Mouse (Mus musculus) ovary, postnatal 14 days (tissue): ENCODE data around the gene Pisd.
A peak's percentile ranks its signal among the peaks of the same experiment; 100 is the strongest.
"Not testable (repeated sequence)": the region's sequence is repeated elsewhere in the genome, so short reads cannot be mapped to it uniquely, and the experiment has no call there.

Source experiments
- DNase-seq: peaks from one replicate; pipeline ENCODE4 v3.0.0; 2022; ENCODE audit warnings: low spot score

The Pisd gene

GRCm38 (mm10) chr5:32785313-32785915 lies at the start of gene Pisd:
TSS of gene Pisd (minus strand) at chr5:32785646.
- DNase-seq: peak; percentile 87

- no peak for DNase-seq
Measured at GRCm38 (mm10) chr5:32834497-32834896, 49.1 kb upstream of the Pisd start.

GRCm38 (mm10) chr5:32830054-32830453 lies 44.6 kb upstream of the Pisd start:
- DNase-seq: no peak

GRCm38 (mm10) chr5:32828766-32829165 lies 43.3 kb upstream of the Pisd start:
- DNase-seq: not testable (repeated sequence)

- no peak for DNase-seq
Measured at GRCm38 (mm10) chr5:32827009-32827408, 41.6 kb upstream of the Pisd start, which contains the start of gene Gm20671. TSS of gene Gm20671 (minus strand) at chr5:32827109.

GRCm38 (mm10) chr5:32820471-32820870 lies 35.0 kb upstream of the Pisd start:
- no peak for DNase-seq

- no peak for DNase-seq
Measured at GRCm38 (mm10) chr5:32815396-32815795, 29.9 kb upstream of the Pisd start.

- DNase-seq: not testable (repeated sequence)
Measured at GRCm38 (mm10) chr5:32786454-32786853, 1.0 kb upstream of the Pisd start.

GRCm38 (mm10) chr5:32784726-32785125 lies 720 bp downstream of the Pisd start:
- DNase-seq: no peak

- no peak for DNase-seq
Measured at GRCm38 (mm10) chr5:32781596-32781995, 3.9 kb downstream of the Pisd start.

- no peak for DNase-seq
Measured at GRCm38 (mm10) chr5:32778168-32778567, 7.3 kb downstream of the Pisd start.

- DNase-seq: no peak
Measured at GRCm38 (mm10) chr5:32772361-32772760, 13.1 kb downstream of the Pisd start.

- no peak for DNase-seq
Measured at GRCm38 (mm10) chr5:32767636-32768373, 17.6 kb downstream of the Pisd start.

- DNase-seq: no peak
Measured at GRCm38 (mm10) chr5:32767004-32767403, 18.4 kb downstream of the Pisd start.

- no peak for DNase-seq
Measured at GRCm38 (mm10) chr5:32761566-32762140, 23.8 kb downstream of the Pisd start.

- no peak for DNase-seq
Measured at GRCm38 (mm10) chr5:32760787-32761186, 24.7 kb downstream of the Pisd start.

- DNase-seq: not testable (repeated sequence)
Measured at GRCm38 (mm10) chr5:32760352-32760751, 25.1 kb downstream of the Pisd start.

- no peak for DNase-seq
Measured at GRCm38 (mm10) chr5:32759662-32760061, 25.8 kb downstream of the Pisd start.

- DNase-seq: no peak
Measured at GRCm38 (mm10) chr5:32756141-32756540, 29.3 kb downstream of the Pisd start.

- no peak for DNase-seq
Measured at GRCm38 (mm10) chr5:32751736-32752135, 33.7 kb downstream of the Pisd start.

GRCm38 (mm10) chr5:32748936-32749335 lies 36.5 kb downstream of the Pisd start:
- DNase-seq: no peak

- DNase-seq: peak; percentile 39
Measured at GRCm38 (mm10) chr5:32747650-32748375, 37.6 kb downstream of the Pisd start.
